Mouse (Mus musculus): ENCODE measurements around the gene Myh6.

DNA sequence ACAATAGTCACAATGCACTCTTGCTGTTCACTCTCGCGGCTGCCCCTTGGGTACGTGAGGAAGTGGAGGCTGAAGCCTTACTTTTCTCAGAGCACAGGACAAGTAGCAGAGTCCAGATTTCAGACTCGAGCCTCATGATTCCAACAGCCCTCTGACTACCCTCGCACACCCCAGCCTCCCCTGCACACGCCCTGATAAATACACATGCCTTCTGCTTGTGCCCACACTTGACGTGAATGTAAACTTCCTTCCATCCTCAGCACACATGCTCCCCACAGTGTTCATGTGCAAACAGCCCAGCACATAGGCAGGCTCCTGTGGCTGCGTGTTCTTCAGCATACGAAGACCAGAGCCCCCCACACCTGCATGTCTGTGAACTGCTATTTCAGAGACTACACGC is 26.9 kb upstream of the Myh6 start:
- no peak for TF ChIP-seq CTCF (IDR thresholded peaks at IDR 0.05; ENCODE audit: borderline replicate concordance, insufficient read depth, low read length)
- no peak for TF ChIP-seq POLR2A (IDR thresholded peaks at IDR 0.05; ENCODE audit: low read depth, low read length)

Data from embryonic fibroblast, embryonic 13.5 days (primary cell).